Mouse (Mus musculus) retina, postnatal 7 days (tissue): ENCODE data around the gene Ccdc42.

Experiments used
- DNase-seq: peaks from one replicate; pipeline ENCODE4 v3.0.0-alpha.2; 2012; ENCODE audit warnings: low read depth, low spot score

Ccdc42 gene

GRCm38 (mm10) chr11:68586721-68587120 lies at the start of gene Ccdc42:
Gene Ccdc42 (plus strand): TSS chr11:68587021.
- DNase-seq = no peak

GRCm38 (mm10) chr11:68539621-68540020 lies 47.2 kb upstream of the Ccdc42 start:
- DNase-seq = no peak

DNA sequence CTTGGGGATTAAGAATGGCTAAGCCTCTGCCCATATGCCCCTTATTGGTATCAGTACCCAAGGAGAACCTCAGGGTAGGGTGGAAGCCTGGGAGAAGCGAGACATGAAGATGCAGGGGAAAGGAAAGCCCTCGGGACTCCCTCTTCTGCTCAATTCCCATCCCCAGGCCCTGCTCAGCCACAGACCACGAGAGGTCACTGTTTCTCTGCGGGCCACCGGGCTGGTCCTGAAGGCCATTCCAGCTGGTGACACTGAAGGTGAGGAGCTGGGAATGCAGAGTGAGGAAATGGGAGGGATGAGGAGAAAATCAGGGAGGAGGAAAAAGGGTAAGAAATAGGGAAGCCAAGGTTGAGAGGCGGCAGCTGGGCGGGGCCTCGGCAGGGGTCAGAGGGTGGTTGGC lies 42.3 kb upstream of the Ccdc42 start:
- no peak for DNase-seq

GRCm38 (mm10) chr11:68545172-68545571 lies 41.6 kb upstream of the Ccdc42 start:
- DNase-seq = no peak

DNA sequence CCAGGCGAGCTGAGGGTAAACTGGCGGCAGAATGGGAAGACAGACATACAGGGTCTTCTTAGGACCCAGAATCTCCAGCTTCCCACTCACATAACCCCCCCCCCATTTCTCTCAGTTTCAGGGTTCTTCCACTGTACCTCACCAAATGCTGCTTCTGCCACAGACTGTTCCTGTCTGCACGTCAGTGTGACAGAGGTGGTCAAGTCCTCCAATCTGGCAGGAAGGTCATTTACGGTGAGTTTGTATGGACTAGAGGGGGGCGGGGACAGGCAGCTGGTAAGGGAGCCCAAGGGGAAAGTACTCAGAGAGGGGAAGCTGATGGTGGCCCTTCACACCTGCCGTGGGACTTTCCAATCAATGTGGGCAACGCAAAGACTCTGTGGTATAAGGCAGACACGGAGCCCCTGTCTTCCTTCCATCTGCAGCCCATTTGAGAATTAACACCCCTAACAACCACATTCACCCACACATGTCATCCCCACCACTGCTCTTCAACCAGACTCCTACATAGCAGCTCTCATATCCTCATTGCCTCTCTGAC lies 41.1 kb upstream of the Ccdc42 start:
- DNase-seq = no peak

DNA sequence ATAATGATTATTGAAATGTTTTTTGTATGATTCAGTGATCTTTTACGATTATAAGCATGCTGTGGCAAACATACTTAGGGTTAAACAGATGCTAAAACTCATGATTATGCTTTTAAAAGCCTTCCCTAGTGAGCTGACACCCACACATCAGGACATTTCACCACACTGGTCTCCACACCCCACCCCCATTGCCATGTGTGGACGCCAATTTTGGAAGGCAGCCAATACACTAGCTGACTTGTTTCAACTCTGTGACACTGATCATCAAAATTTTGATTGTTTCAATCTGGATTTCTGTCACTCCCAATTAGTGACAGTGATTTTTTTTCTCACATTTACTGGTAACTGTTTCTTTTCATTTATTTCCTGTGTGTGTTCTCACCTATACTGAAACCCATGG lies 39.3 kb upstream of the Ccdc42 start:
- DNase-seq = no peak

- DNase-seq = no peak
These were observed 37.2 kb upstream of the Ccdc42 start for GRCm38 (mm10) chr11:68549597-68549996.

- no peak for DNase-seq
These were observed 36.5 kb upstream of the Ccdc42 start for GRCm38 (mm10) chr11:68550358-68550757.

GRCm38 (mm10) chr11:68553981-68554471 lies 32.8 kb upstream of the Ccdc42 start:
- no peak for DNase-seq

DNA sequence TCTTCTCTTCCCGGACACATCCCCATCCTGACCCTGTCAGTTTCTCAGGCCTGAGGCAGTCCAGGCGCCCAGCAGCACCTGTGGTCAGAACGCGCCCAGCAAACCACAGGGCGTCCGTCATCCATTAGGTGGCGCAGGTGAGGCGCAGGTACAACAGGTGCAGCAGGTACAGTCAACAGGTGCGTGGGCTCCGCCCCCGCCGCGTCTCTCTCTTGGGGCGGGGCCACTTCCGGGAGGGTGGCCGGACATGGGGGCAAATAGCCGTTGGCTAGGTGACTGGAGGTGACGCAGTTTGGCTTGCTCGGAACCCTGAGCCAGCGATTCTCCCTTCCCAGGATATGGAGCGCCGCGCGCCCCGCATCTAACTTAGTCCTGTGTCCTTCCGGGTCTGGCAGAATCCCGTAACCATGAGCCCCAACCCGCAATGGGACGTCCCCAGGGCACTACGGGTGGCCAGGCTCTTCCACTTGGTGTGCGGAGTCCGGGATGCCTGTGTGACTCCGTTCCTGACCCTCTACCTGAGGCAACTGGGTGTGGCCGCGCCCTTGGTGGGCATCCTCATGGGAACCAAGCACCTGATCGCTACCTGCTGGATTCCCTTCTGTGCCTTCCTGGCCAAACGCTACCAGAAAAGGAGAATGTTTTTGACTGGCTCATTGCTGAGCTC lies 30.8 kb upstream of the Ccdc42 start, which contains the start of gene Mfsd6l:
Gene Mfsd6l (plus strand): TSS at position 269 of the 667 bp plus-strand sequence.
- no peak for DNase-seq

- no peak for DNase-seq
These were observed 27.3 kb upstream of the Ccdc42 start for GRCm38 (mm10) chr11:68559546-68559945.

GRCm38 (mm10) chr11:68561957-68562950 lies 24.6 kb upstream of the Ccdc42 start:
- no peak for DNase-seq

DNA sequence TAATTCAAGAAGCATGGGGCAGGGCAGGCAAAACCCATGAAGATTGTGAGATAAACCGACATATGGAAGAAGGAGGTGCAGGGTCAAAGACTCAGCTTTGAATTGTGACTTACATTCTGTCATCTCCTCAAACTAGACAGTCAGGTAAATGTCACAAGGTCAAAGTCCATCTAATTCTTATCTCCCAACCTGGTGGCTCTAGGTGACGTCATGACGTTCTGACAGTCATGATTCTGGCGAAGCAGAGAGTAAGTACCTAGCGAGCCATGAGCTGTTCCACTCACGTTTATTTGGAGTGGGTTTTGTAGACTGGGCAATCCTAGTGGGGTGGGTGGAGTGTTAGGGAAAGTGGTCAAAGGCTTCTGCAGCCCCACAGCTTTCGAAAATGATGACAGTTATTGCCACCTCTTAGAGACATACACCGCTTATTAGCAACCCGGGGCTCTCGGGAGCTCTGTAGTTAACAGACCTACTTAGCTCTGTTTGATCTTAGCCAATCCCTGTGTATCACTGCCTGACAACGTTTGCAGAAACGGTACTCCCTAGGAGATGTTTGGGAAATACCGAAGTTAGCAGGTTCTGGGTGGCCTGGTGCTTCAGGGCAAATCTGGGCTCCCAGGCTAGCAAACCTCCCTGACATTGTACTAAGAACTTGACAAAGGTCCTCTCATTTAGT lies 22.3 kb upstream of the Ccdc42 start:
- no peak for DNase-seq

DNA sequence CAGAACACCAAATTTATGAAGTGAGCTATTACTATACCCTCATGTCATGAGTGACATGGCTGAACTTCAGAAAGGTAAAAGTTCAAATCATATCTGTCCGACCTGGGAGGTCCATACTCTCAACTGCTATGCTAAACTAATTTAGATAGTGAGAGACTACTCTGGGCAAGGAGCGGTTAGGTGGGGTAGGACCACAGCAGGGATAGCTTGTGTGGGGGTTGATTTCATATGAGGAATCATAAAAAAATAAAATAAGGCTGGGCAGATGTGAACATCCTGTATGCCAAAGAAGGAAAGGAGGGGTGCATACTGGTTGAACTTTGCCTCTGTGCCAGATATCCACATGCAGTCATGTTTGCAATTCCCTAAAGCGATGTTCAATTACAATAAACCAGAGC lies 21.8 kb upstream of the Ccdc42 start:
- DNase-seq = no peak

- DNase-seq = peak; percentile 74
These were observed 20.3 kb upstream of the Ccdc42 start for GRCm38 (mm10) chr11:68566447-68567059.

DNA sequence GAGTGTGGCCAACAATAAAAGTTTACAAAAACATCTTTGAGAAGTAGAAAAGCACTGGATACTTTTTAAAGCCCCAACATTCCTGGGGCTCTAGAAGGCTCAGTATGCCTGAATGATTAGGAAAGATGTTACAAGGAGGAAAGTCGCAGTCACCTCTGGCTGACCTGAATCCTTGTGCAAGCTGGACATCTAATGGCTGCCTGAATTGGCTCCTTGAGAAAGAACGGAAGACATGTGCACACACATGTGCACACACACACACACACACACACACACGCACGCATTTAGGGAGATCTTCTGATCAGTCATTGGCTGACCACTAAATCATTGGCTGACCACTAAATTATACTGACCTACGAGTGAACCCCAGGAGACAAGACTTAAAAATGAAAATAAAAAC lies 16.0 kb upstream of the Ccdc42 start:
- no peak for DNase-seq

GRCm38 (mm10) chr11:68577076-68577475 lies 9.7 kb upstream of the Ccdc42 start:
- DNase-seq = no peak

DNA sequence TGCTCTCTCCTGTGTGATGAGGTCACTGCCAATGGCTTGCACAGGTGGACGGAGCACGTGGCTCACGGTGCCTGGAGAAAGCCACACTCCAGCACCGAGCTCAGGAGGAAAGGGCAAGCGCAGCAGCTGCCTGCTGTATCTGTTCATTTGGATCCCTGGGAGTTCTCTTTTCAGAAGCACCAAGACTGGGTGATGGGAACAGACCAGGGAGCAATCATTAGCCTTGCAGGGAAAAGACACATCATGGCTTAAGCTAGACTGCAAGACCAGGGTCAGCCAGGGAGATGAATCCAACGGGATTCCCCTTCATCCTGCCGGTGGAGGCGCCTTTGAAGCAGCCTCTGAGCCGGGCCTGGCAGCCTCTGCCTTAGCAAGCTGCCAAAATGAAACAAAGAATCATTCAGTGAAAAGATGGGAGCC lies 7.3 kb upstream of the Ccdc42 start:
- DNase-seq = no peak

GRCm38 (mm10) chr11:68580566-68580965 lies 6.3 kb upstream of the Ccdc42 start:
- no peak for DNase-seq

DNA sequence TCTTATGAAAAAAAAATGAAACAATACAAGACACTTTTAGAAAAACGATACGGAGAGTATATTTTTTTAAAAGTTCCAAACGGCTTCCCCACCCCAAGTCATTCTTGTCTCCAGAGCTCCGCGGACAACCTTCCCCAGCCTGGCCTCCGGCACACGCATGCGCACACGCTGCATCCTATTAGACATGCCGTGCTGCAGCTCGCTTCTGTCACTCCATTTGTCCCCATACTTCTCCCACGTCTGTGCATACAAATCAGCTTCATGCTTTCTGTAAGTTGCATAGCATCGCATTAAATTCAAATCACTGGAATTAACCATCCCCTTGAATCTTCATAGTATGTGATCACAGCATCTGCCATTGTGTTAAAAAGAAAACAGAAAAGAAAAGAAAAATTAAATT lies 3.6 kb upstream of the Ccdc42 start:
- no peak for DNase-seq

DNA sequence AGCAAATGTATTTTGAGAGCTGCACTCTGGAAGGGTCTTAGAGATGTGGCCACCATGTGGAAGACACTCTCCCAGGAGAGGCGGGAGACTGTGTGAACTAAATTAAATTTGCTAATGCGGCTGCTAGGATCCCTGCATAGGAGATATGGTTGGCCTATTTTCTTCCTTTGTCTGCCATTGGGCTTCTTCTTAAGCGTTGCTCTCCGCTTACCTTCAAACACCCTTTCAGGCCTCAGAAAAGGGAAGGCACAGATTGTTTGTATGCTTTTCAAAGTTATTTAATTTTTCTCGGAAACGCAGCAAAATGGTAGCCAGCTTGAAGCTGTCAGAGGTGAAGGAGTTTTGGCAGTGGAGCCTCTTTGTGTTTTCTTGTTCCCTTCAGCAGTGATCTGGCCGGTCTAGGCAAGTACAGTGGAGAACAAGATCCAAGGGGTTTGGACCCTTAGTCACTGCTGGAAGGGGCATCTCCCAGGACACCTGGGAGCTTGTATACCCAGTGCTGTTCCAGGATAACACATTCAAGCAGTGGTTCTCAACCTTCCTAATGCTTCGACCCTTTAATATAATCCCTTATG lies 2.8 kb upstream of the Ccdc42 start:
- no peak for DNase-seq
